Mouse (Mus musculus): ENCODE results near the gene Bloc1s3. TPM values are rescaled to one million over a fixed set of nuclear protein-coding genes. Genes with fewer than 3 reads are reported as not detected.

The Bloc1s3 gene
- total RNA-seq, 2 experiments from 2014 or later, result 6.4 to 7.0 TPM

GRCm38 (mm10) chr7:19456628-19457027 is 51.5 kb downstream of the Bloc1s3 start:
- DNase-seq (ENCODE audit: low spot score in 2 of 2), result no peak

- no peak for DNase-seq (ENCODE audit: low spot score in 2 of 2)
Observed at GRCm38 (mm10) chr7:19455819-19456495, 52.2 kb downstream of the Bloc1s3 start.

- DNase-seq (ENCODE audit: low spot score in 2 of 2), result no peak
Observed at GRCm38 (mm10) chr7:19455186-19455585, 53.0 kb downstream of the Bloc1s3 start.

Other genes starting within 250 kb of the Bloc1s3 start
- gene Vasp, start 236.6 kb downstream of the Bloc1s3 start, total RNA-seq (2021), result 10 to 100 TPM; 23.2 to 24.2 TPM
- gene Ppm1n, start 228.3 kb downstream of the Bloc1s3 start, total RNA-seq (2021), result under 1 TPM in 1 of 2 experiments, not detected in 1; 0.79 TPM
- gene Rtn2, start 225.7 kb downstream of the Bloc1s3 start, total RNA-seq (2021), result 100 to 1,000 TPM in 1 of 2 experiments, 10 to 100 TPM in 1; 93.0 to 104 TPM
- gene Fosb, start 198.3 kb downstream of the Bloc1s3 start, total RNA-seq (2021), result 1 to 10 TPM; 6.1 to 6.5 TPM
- 10 to 100 TPM; 38.3 to 44.7 TPM for gene Ercc1, start 163.6 kb downstream of the Bloc1s3 start, total RNA-seq (2021)
- 10 to 100 TPM; 19.6 to 19.8 TPM for gene Cd3eap, start 148.9 kb downstream of the Bloc1s3 start, total RNA-seq (2021)
- gene Ppp1r13l, start 148.6 kb downstream of the Bloc1s3 start, total RNA-seq (2021), result 1 to 10 TPM; 4.5 to 6.7 TPM
- gene Ercc2, start 126.4 kb downstream of the Bloc1s3 start, total RNA-seq (2021), result 10 to 100 TPM; 28.2 to 34.7 TPM
- gene Klc3, start 104.3 kb downstream of the Bloc1s3 start, total RNA-seq (2021), result 1 to 10 TPM; 3.5 to 4.1 TPM
- not detected for gene Ckm, start 103.6 kb downstream of the Bloc1s3 start, total RNA-seq (2021)
- 100 to 1,000 TPM; 114 to 119 TPM for gene Mark4, start 49.5 kb downstream of the Bloc1s3 start, total RNA-seq (2021)
- 1 to 10 TPM in 1 of 2 experiments, under 1 TPM in 1; 0.91 to 1.0 TPM for gene Exoc3l2, start 45.0 kb downstream of the Bloc1s3 start, total RNA-seq (2021)
- gene Trappc6a, start within 50 bp of the Bloc1s3 start, total RNA-seq (2021), result 10 to 100 TPM; 23.0 to 24.2 TPM
- under 1 TPM; 0.48 to 0.69 TPM for gene Nkpd1, start 9.5 kb upstream of the Bloc1s3 start, total RNA-seq (2021)
- 10 to 100 TPM; 88.3 to 91.7 TPM for gene Ppp1r37, start 54.7 kb upstream of the Bloc1s3 start, total RNA-seq (2021)
- under 1 TPM in 1 of 2 experiments, not detected in 1; 0.53 TPM for gene Zfp296, start 68.9 kb upstream of the Bloc1s3 start, total RNA-seq (2021)
- gene Gemin7, start 69.2 kb upstream of the Bloc1s3 start, total RNA-seq (2021), result 10 to 100 TPM; 39.8 to 43.3 TPM
- 10 to 100 TPM; 85.8 to 95.0 TPM for gene Clasrp, start 96.1 kb upstream of the Bloc1s3 start, total RNA-seq (2021)
- gene Relb, start 121.1 kb upstream of the Bloc1s3 start, total RNA-seq (2021), result 10 to 100 TPM in 1 of 2 experiments, 1 to 10 TPM in 1; 9.9 to 10.5 TPM
- gene Clptm1, start 156.7 kb upstream of the Bloc1s3 start, total RNA-seq (2021), result 100 to 1,000 TPM; 151 to 160 TPM
- gene Apoc2, start 169.6 kb upstream of the Bloc1s3 start, total RNA-seq (2021), result not detected
- gene Gm44805, start 173.1 kb upstream of the Bloc1s3 start, total RNA-seq (2021), result not detected
- not detected for gene Apoc4, start 173.1 kb upstream of the Bloc1s3 start, total RNA-seq (2021)
- 1 to 10 TPM; 6.1 to 6.8 TPM for gene Apoc1, start 184.3 kb upstream of the Bloc1s3 start, total RNA-seq (2021)
- gene Apoe, start 190.8 kb upstream of the Bloc1s3 start, total RNA-seq (2021), result 1,000 to 10,000 TPM; 2,679 to 2,697 TPM
- 100 to 1,000 TPM; 105 to 115 TPM for gene Tomm40, start 207.1 kb upstream of the Bloc1s3 start, total RNA-seq (2021)
- 10 to 100 TPM; 11.6 to 12.7 TPM for gene Nectin2, start 242.1 kb upstream of the Bloc1s3 start, total RNA-seq (2021)